Mouse (Mus musculus) layer of hippocampus, postnatal 14 days (tissue): ENCODE results near the gene Anapc2. TPM values are rescaled to one million over a fixed set of nuclear protein-coding genes. Genes with fewer than 3 reads are reported as not detected.

Source experiments
- DNase-seq, 2 experiments: peaks; one replicate each; pipeline ENCODE4 v3.0.0; 2021 to 2022; ENCODE audit warnings: low spot score in 2 of 2, mixed read lengths in 1 of 2
- total RNA-seq, 2 experiments: library from RNA; stranded (reverse); gene quantifications; 2 replicates each; pipeline ENCODE4 v1.2.3; 2021

The Anapc2 gene
- total RNA-seq, 2 experiments from 2014 or later: 66.6 to 72.1 TPM

- peak in 1 of 2 experiments; percentile 65 for DNase-seq
These were observed 5.6 kb upstream of the Anapc2 start for GRCm38 (mm10) chr2:25266720-25267119.

- DNase-seq: peak in 1 of 2 experiments; percentile 52
These were observed 5.0 kb upstream of the Anapc2 start for GRCm38 (mm10) chr2:25267241-25267640.

- no peak for DNase-seq
These were observed 4.5 kb upstream of the Anapc2 start for GRCm38 (mm10) chr2:25267746-25268309.

GRCm38 (mm10) chr2:25272515-25272914 lies 237 bp downstream of the Anapc2 start:
- no peak for DNase-seq

GRCm38 (mm10) chr2:25273010-25273409 lies 732 bp downstream of the Anapc2 start:
- DNase-seq: no peak

GRCm38 (mm10) chr2:25278928-25279882 lies 6.9 kb downstream of the Anapc2 start:
- DNase-seq: peak; percentile 77 to 89

GRCm38 (mm10) chr2:25285551-25285950 lies 13.3 kb downstream of the Anapc2 start:
- no peak for DNase-seq

- DNase-seq: no peak
These were observed 14.0 kb downstream of the Anapc2 start for GRCm38 (mm10) chr2:25286314-25286713.

GRCm38 (mm10) chr2:25286837-25287636 lies 14.8 kb downstream of the Anapc2 start:
- peak; percentile 59 to 71 for DNase-seq

- DNase-seq: no peak
These were observed 15.8 kb downstream of the Anapc2 start, which contains the start of gene Tmem210 for GRCm38 (mm10) chr2:25287927-25288649. Tmem210 (plus strand) TSS chr2:25288145.

GRCm38 (mm10) chr2:25288734-25289345 lies 16.6 kb downstream of the Anapc2 start:
- DNase-seq: no peak

GRCm38 (mm10) chr2:25289651-25290050 lies 17.4 kb downstream of the Anapc2 start, which contains the start of gene Lrrc26:
Lrrc26 (plus strand) TSS chr2:25289915.
- DNase-seq: peak in 1 of 2 experiments; percentile 37

- DNase-seq: peak; percentile 72 to 74
These were observed 18.0 kb downstream of the Anapc2 start for GRCm38 (mm10) chr2:25290101-25290815.

- peak; percentile 57 to 62 for DNase-seq
These were observed 18.5 kb downstream of the Anapc2 start for GRCm38 (mm10) chr2:25290816-25291130.

GRCm38 (mm10) chr2:25291184-25292053 lies 19.1 kb downstream of the Anapc2 start:
- DNase-seq: no peak

GRCm38 (mm10) chr2:25292054-25292544 lies 19.8 kb downstream of the Anapc2 start:
- DNase-seq: no peak

GRCm38 (mm10) chr2:25292856-25293255 lies 20.6 kb downstream of the Anapc2 start:
- peak; percentile 74 to 75 for DNase-seq

- no peak for DNase-seq
These were observed 21.4 kb downstream of the Anapc2 start for GRCm38 (mm10) chr2:25293706-25294105.
